Mouse (Mus musculus) bone marrow, adult 2 months (tissue): Measurements from ENCODE around the gene Tmx4. TPM values are rescaled to one million over a fixed set of nuclear protein-coding genes. Genes with fewer than 3 reads are reported as not detected.
"Not testable (repeated sequence)": the region's sequence is repeated elsewhere in the genome, so short reads cannot be mapped to it uniquely, and the experiment has no call there.

Experiments used
- H3K27ac ChIP-seq: fragments of 200-500 bp; 2 replicates; pipeline ENCODE4 v1.5.1; 2012; ENCODE audit warnings: low read depth, mild to moderate bottlenecking, control low read depth, inconsistent platforms, low read length; ENCODE audit not compliant: control insufficient read depth, poor library complexity, insufficient read depth
- H3K4me1 ChIP-seq: fragments of 200-500 bp; 2 replicates; pipeline ENCODE4 v1.6.1; 2011; ENCODE audit warnings: low read length; ENCODE audit not compliant: control insufficient read depth, insufficient read depth
- H3K4me3 ChIP-seq: fragments of 200-500 bp; replicated peaks from 2 replicates; pipeline ENCODE3; 2011; ENCODE audit warnings: mild to moderate bottlenecking, low read depth, low read length, control low read depth; ENCODE audit not compliant: control insufficient read depth
- CTCF ChIP-seq: fragments of 200-500 bp; IDR thresholded peaks from 2 replicates; pipeline ENCODE4 v1.5.1; 2011; ENCODE audit warnings: low read length, control low read depth; ENCODE audit not compliant: control insufficient read depth, insufficient read depth
- POLR2A ChIP-seq: fragments of 200-500 bp; IDR thresholded peaks from 2 replicates; pipeline ENCODE4 v1.6.1; 2011; ENCODE audit warnings: low read depth, mild to moderate bottlenecking, control low read depth, low read length, borderline replicate concordance; ENCODE audit not compliant: control insufficient read depth
- WGBS: fragments of 180-500 bp; shearing (Covaris S2); methylation state at CpG from one replicate; pipeline ENCODE4 v1.1.7; 2018; 5-methylcytosine and 5-hydroxymethylcytosine counted together
- polyA plus RNA-seq: library from polyadenylated mRNA; stranded (reverse); fragments of >200 nt; gene quantifications from 2 replicates; pipeline ENCODE4 v1.2.4, GENCODE M21; 2011; ENCODE audit warnings: low replicate concordance; ENCODE audit not compliant: missing spikeins, insufficient read depth, insufficient read length

Gene Tmx4
- polyA plus RNA-seq, 1 experiment: 18.2 TPM

DNA sequence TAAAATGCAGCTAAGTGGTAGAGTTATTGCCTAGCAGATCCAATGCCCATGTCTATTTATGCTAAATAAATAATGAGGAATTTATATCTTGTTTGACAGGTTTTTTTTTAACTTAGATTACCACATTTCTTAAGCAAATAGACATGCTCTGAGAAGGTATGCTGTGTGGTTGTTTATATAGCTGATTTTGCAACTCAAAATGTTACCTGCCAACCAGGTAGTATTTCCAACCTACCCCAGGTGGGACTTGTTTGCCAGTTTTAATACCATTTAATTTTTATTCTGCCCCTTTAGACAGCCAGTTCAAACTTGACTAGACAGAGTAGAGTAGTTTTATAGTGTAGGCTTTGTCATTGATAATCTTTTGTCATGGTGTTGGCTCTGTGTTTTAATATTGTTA is 10.7 kb upstream of the Tmx4 start:
- Histone ChIP-seq H3K4me3 (no peak overlapping the region), H3K4me1 (no peaks in the 10 kb centered on the region; the same call in 1 of the 2 replicates), H3K27ac (no peak overlapping the region)
- TF ChIP-seq CTCF (no peak), POLR2A (no peak)

DNA sequence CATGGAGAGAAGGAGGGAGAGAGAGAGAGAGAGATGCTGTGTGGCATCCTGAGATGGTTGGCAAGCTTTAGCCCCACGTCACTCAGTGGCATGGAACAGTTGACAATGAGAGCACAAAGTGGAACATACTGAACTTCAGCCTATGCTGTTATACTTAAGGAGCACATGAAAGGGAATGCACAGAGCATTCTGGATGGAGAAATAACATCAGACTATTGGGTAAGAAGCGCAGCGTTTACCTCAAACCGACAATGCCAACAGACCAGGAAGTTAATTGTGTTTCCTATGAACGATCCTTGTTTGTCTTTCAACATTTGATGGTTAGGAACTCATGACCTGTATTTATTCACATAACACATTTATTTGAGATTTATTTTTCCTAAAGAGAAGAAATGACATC is 8.8 kb upstream of the Tmx4 start:
- TF ChIP-seq CTCF: no peak
- no peak for TF ChIP-seq POLR2A
- Histone ChIP-seq H3K4me3 (no peak overlapping the region), H3K4me1 (no peaks in the 10 kb centered on the region; the same call in 1 of the 2 replicates), H3K27ac (no peak overlapping the region)
- WGBS: 41% methylated on average over 5 of the region's 5 CpGs

DNA sequence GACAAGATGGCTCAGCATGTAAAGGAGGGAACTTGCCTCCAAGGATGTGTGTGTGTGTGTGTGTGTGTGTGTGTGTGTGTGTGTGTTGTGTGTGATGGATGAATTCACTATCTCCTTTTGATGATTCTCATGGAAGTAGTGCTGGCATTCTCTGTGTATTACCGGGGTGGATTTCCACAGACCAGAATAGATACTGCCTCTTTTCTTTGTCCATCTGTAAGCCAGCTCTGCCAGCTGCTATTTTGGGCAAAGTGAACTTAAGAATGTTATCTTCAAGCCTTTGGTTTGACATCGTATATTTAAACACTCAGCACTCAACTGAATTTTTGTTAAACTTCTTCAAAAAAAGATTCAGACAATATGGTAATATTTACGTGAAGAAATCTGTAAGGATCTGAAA is 5.1 kb upstream of the Tmx4 start:
- TF ChIP-seq POLR2A: no peak
- TF ChIP-seq CTCF: no peak
- no peaks in the 10 kb centered on the region; the same call in 1 of the 2 replicates for H3K4me1 ChIP-seq
- 80% methylated on average over 3 of the region's 3 CpGs for WGBS

GRCm38 (mm10) chr2:134645752-134646151 is 1.8 kb upstream of the Tmx4 start:
- H3K27ac ChIP-seq: no peak overlapping the region
- no peak overlapping the region for H3K4me3 ChIP-seq
- TF ChIP-seq POLR2A (no peak), CTCF (no peak)
- no peaks in the 10 kb centered on the region; the same call in 1 of the 2 replicates for H3K4me1 ChIP-seq
- 38% methylated on average over 3 of the region's 3 CpGs for WGBS

More for the DNA sequence above, 5.1 kb upstream of the Tmx4 start:
- Histone ChIP-seq H3K27ac (no peak overlapping the region), H3K4me3 (no peak overlapping the region)

GRCm38 (mm10) chr2:134645166-134645565 is 1.2 kb upstream of the Tmx4 start:
- Histone ChIP-seq H3K4me3 (no peak overlapping the region), H3K27ac (no peak overlapping the region), H3K4me1 (no peaks in the 10 kb centered on the region; the same call in 1 of the 2 replicates)
- WGBS: 68% methylated on average over 4 of the region's 4 CpGs
- TF ChIP-seq CTCF: no peak
- no peak for TF ChIP-seq POLR2A

- Histone ChIP-seq H3K4me3 (no peak overlapping the region), H3K4me1 (no peaks in the 10 kb centered on the region; the same call in 1 of the 2 replicates), H3K27ac (no peak overlapping the region)
- TF ChIP-seq POLR2A (no peak), CTCF (no peak)
- 31% methylated on average over 6 of the region's 6 CpGs for WGBS
Observed at GRCm38 (mm10) chr2:134644301-134644912, 462 bp upstream of the Tmx4 start.

GRCm38 (mm10) chr2:134642377-134642776 is 1.6 kb downstream of the Tmx4 start:
- Histone ChIP-seq H3K4me3 (no peak overlapping the region), H3K4me1 (no peaks in the 10 kb centered on the region; the same call in 1 of the 2 replicates), H3K27ac (no peak overlapping the region)
- TF ChIP-seq POLR2A (no peak), CTCF (no peak)

DNA sequence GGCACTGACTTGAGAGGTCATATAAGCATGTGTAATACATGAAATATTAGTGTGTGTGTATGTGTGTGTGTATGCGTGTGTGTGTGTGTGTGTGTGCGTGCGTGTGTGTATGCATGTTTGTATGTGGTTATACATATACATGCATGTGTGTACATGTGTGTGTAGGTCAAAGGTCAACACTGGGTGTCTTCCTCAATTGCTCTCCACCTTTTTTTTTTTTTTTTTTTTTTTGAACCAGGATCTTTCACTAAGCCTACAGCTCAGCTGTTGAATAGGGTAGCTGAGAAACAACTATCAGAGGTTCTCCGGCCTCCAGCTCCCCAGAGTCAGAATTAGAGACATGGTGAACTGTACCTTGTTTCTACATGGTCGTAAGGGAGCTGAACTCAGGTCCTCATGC is 2.6 kb downstream of the Tmx4 start:
- Histone ChIP-seq H3K4me1 (no peaks in the 10 kb centered on the region; the same call in 1 of the 2 replicates), H3K27ac (no peak overlapping the region), H3K4me3 (no peak overlapping the region)
- TF ChIP-seq POLR2A (no peak), CTCF (no peak)
- 76% methylated on average over 5 of the region's 5 CpGs for WGBS

- TF ChIP-seq POLR2A (no peak), CTCF (no peak)
- Histone ChIP-seq H3K4me3 (no peak overlapping the region), H3K27ac (no peak overlapping the region), H3K4me1 (no peaks in the 10 kb centered on the region; the same call in 1 of the 2 replicates)
- 76% methylated on average over 1 of the region's 1 CpGs for WGBS
Observed at GRCm38 (mm10) chr2:134640398-134640797, 3.5 kb downstream of the Tmx4 start.

DNA sequence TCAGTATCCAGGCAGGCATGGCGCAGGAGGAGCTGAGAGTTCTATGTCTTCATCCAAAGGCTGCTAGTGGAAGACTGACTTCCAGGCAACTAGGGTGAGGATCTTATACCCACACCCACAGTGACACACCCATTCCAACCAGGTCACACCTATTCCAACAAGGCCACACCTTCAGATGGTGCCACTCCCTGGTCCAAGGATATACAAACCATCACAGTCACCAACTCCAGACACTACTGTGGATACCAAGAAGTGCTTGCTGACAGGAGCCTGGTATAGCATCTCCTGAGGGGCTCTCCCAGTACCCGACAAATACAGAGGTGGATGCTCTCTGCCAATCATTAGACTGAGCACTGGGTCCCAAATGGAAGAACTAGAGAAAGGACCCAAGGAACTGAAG is 15.4 kb downstream of the Tmx4 start:
- not testable (repeated sequence) for H3K27ac ChIP-seq, H3K4me1 ChIP-seq, H3K4me3 ChIP-seq
- WGBS: 92% methylated on average over 2 of the region's 2 CpGs
